Mouse (Mus musculus): ENCODE results near the gene Ctss. TPM values are rescaled to one million over a fixed set of nuclear protein-coding genes. Genes with fewer than 3 reads are reported as not detected.
"Not testable (repeated sequence)": the region's sequence is repeated elsewhere in the genome, so short reads cannot be mapped to it uniquely, and the experiment has no call there.

Ctss gene
- polyA plus RNA-seq, 1 experiment from 2014 or later: 22.4 TPM

- no peaks in the 10 kb centered on the region for H3K36me3 ChIP-seq
- no peaks in the 10 kb centered on the region for H3K27me3 ChIP-seq (replicated peaks)
- WGBS: 89% methylated on average over 10 of the region's 10 CpGs
- ATAC-seq (ENCODE audit: low FRiP score): no peak
- no peak overlapping the region for H3K27ac ChIP-seq (replicated peaks)
- H3K9ac ChIP-seq (replicated peaks): no peak overlapping the region
- H3K4me1 ChIP-seq: no peaks in the 10 kb centered on the region
- no peaks in the 10 kb centered on the region for H3K9me3 ChIP-seq (replicated peaks)
- H3K4me2 ChIP-seq: no peak overlapping the region
- no peak overlapping the region for H3K4me3 ChIP-seq (replicated peaks)
Observed at GRCm38 (mm10) chr3:95538936-95539335, 12.3 kb downstream of the Ctss start.

DNA sequence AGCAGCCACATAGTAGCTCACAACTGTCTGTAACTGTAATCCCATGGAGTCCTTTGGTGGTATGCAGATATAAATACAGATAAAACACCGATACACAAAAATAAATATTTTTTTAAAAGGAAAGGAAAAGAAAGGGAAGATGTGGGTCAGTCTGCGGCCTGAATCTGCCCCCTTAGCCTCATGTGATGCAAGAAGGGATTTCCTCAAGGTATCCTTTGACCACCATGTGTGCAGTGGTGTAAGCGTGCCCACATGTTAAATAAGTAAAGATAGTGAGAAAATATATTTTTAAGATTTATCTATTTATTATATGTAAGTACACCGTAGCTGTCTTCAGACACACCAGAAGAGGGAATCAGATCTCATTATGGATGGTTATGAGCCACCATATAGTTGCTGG lies 13.3 kb downstream of the Ctss start:
- Histone ChIP-seq H3K4me3 (replicated peaks) (no peak overlapping the region), H3K4me1 (no peaks in the 10 kb centered on the region), H3K27ac (replicated peaks) (no peak overlapping the region), H3K9ac (replicated peaks) (no peak overlapping the region), H3K36me3 (no peaks in the 10 kb centered on the region), H3K4me2 (no peak overlapping the region), H3K9me3 (replicated peaks) (no peaks in the 10 kb centered on the region), H3K27me3 (replicated peaks) (no peaks in the 10 kb centered on the region)
- ATAC-seq (ENCODE audit: low FRiP score): no peak
- WGBS: 95% methylated on average over 4 of the region's 4 CpGs

DNA sequence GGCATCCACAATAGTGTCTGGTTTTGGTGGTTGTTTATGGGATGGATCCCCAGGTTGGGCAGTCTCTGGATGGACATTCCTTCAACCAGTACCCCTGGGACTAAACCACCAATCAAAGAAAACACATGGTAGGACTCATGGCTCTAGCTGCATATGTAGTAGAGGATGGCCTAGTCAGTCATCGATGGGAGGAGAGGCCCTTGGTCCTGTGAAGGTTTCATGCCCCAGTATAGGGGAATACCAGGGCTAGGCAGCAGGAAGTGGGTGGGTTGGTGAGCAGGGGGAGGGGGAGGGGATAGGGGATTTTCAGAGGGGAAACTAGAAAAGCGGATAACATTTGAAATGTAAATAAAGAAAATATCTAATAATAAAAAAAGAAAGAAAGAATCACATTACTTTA lies 14.6 kb downstream of the Ctss start:
- not testable (repeated sequence) for H3K9me3 ChIP-seq (replicated peaks); H3K27ac ChIP-seq (replicated peaks); H3K4me3 ChIP-seq (replicated peaks); H3K27me3 ChIP-seq (replicated peaks); H3K4me1 ChIP-seq; H3K9ac ChIP-seq (replicated peaks); ATAC-seq (ENCODE audit: low FRiP score); H3K36me3 ChIP-seq; H3K4me2 ChIP-seq
- WGBS: 87% methylated on average over 2 of the region's 2 CpGs

GRCm38 (mm10) chr3:95542171-95542570 lies 15.6 kb downstream of the Ctss start:
- H3K27ac ChIP-seq (replicated peaks): no peak overlapping the region

GRCm38 (mm10) chr3:95542981-95543380 lies 16.4 kb downstream of the Ctss start:
- H3K27me3 ChIP-seq (replicated peaks): no peaks in the 10 kb centered on the region
- no peaks in the 10 kb centered on the region for H3K36me3 ChIP-seq
- WGBS: 79% methylated on average over 7 of the region's 7 CpGs
- H3K9me3 ChIP-seq (replicated peaks): no peaks in the 10 kb centered on the region
- H3K4me3 ChIP-seq (replicated peaks): no peak overlapping the region
- no peak for ATAC-seq (ENCODE audit: low FRiP score)
- H3K4me1 ChIP-seq: no peaks in the 10 kb centered on the region
- H3K27ac ChIP-seq (replicated peaks): no peak overlapping the region
- H3K9ac ChIP-seq (replicated peaks): no peak overlapping the region
- no peak overlapping the region for H3K4me2 ChIP-seq

More at GRCm38 (mm10) chr3:95542171-95542570, 15.6 kb downstream of the Ctss start:
- no peaks in the 10 kb centered on the region for H3K4me1 ChIP-seq
- H3K9me3 ChIP-seq (replicated peaks): no peaks in the 10 kb centered on the region
- ATAC-seq (ENCODE audit: low FRiP score): no peak
- H3K36me3 ChIP-seq: no peaks in the 10 kb centered on the region
- no peaks in the 10 kb centered on the region for H3K27me3 ChIP-seq (replicated peaks)
- no peak overlapping the region for H3K4me2 ChIP-seq
- no peak overlapping the region for H3K4me3 ChIP-seq (replicated peaks)
- H3K9ac ChIP-seq (replicated peaks): no peak overlapping the region

DNA sequence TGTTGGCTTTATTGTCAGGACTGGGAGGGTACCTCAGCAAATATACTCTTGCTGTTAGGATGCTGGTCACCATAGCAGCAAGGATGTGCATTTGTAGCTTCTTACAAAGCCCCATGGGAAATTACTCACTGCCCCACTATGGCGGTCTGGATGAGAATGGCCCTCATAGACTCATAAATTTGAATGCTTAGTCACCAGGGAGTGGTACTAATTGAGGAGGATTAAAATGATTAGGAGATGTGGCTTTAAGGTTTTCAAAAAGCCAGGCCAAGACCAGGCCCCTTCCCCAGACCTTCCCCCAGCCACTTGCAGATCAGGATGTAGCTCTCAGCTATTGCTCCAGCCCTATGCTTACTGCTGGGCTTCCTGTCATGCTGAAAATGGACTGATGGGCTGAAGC lies 23.6 kb downstream of the Ctss start:
- H3K27me3 ChIP-seq (replicated peaks): no peaks in the 10 kb centered on the region
- no peak for ATAC-seq (ENCODE audit: low FRiP score)
- WGBS: 38% methylated on average over 1 of the region's 1 CpGs
- no peak overlapping the region for H3K4me2 ChIP-seq
- H3K9ac ChIP-seq (replicated peaks): no peak overlapping the region
- H3K9me3 ChIP-seq (replicated peaks): no peaks in the 10 kb centered on the region
- H3K4me3 ChIP-seq (replicated peaks): no peak overlapping the region
- H3K27ac ChIP-seq (replicated peaks): no peak overlapping the region
- H3K36me3 ChIP-seq: no peaks in the 10 kb centered on the region
- H3K4me1 ChIP-seq: no peaks in the 10 kb centered on the region

DNA sequence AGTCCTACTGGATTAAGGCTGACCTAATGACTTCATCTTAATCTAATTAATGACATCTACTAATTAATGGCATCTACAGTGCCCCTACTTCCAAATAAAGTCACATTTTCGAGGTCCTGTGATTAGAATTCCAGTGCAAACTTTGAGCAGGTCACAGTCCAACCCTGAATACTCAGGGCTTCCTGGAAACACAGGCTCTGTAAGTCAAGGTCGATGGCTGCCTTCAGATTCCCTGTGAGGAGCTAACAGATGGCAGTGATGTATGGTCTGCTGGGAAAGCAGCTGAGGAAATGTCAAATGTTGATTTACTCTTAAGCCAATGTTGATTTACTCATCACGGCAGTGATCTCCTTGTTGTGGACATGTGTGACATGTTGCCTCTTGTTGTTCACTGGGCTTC lies 27.4 kb downstream of the Ctss start:
- Histone ChIP-seq H3K4me3 (replicated peaks) (no peak overlapping the region), H3K9ac (replicated peaks) (no peak overlapping the region), H3K27ac (replicated peaks) (no peak overlapping the region), H3K9me3 (replicated peaks) (no peaks in the 10 kb centered on the region), H3K27me3 (replicated peaks) (no peaks in the 10 kb centered on the region), H3K36me3 (no peaks in the 10 kb centered on the region), H3K4me2 (no peak overlapping the region), H3K4me1 (no peaks in the 10 kb centered on the region)
- no peak for ATAC-seq (ENCODE audit: low FRiP score)
- WGBS: 66% methylated on average over 3 of the region's 3 CpGs

- WGBS: 94% methylated on average over 27 of the region's 27 CpGs
Observed at GRCm38 (mm10) chr3:95559437-95559836, 32.9 kb downstream of the Ctss start, which contains the start of gene Hormad1. Gene Hormad1, plus strand, starts transcription at chr3:95559677.

GRCm38 (mm10) chr3:95560738-95561137 lies 34.2 kb downstream of the Ctss start:
- H3K4me2 ChIP-seq: no peak overlapping the region
- no peaks in the 10 kb centered on the region for H3K4me1 ChIP-seq
- WGBS: 94% methylated on average over 3 of the region's 3 CpGs
- no peaks in the 10 kb centered on the region for H3K9me3 ChIP-seq (replicated peaks)
- no peaks in the 10 kb centered on the region for H3K27me3 ChIP-seq (replicated peaks)
- no peak for ATAC-seq (ENCODE audit: low FRiP score)
- H3K36me3 ChIP-seq: no peaks in the 10 kb centered on the region
- no peak overlapping the region for H3K27ac ChIP-seq (replicated peaks)
- no peak overlapping the region for H3K4me3 ChIP-seq (replicated peaks)
- no peak overlapping the region for H3K9ac ChIP-seq (replicated peaks)

More at GRCm38 (mm10) chr3:95559437-95559836, 32.9 kb downstream of the Ctss start, which contains the start of gene Hormad1:
- Histone ChIP-seq H3K9ac (replicated peaks) (no peak within 1 kb of the TSS), H3K4me3 (replicated peaks) (no peak within 1 kb of the TSS), H3K4me1 (no peaks in the 10 kb centered on the region), H3K9me3 (replicated peaks) (no peaks in the 10 kb centered on the region), H3K27me3 (replicated peaks) (no peaks in the 10 kb centered on the region), H3K4me2 (no peak within 1 kb of the TSS), H3K27ac (replicated peaks) (no peak within 1 kb of the TSS), H3K36me3 (no peaks in the 10 kb centered on the region)
- ATAC-seq (ENCODE audit: low FRiP score): no peak

GRCm38 (mm10) chr3:95561826-95562225 lies 35.2 kb downstream of the Ctss start:
- WGBS: 68% methylated on average over 2 of the region's 2 CpGs
- no peak for ATAC-seq (ENCODE audit: low FRiP score)
- no peaks in the 10 kb centered on the region for H3K36me3 ChIP-seq
- no peak overlapping the region for H3K4me3 ChIP-seq (replicated peaks)
- H3K9ac ChIP-seq (replicated peaks): no peak overlapping the region
- H3K4me2 ChIP-seq: no peak overlapping the region
- no peaks in the 10 kb centered on the region for H3K4me1 ChIP-seq
- H3K27ac ChIP-seq (replicated peaks): no peak overlapping the region
- H3K27me3 ChIP-seq (replicated peaks): no peaks in the 10 kb centered on the region
- no peaks in the 10 kb centered on the region for H3K9me3 ChIP-seq (replicated peaks)

- Histone ChIP-seq H3K9ac (replicated peaks) (no peak overlapping the region), H3K4me2 (no peak overlapping the region), H3K4me1 (no peaks in the 10 kb centered on the region), H3K36me3 (no peaks in the 10 kb centered on the region), H3K9me3 (replicated peaks) (no peaks in the 10 kb centered on the region), H3K4me3 (replicated peaks) (no peak overlapping the region), H3K27me3 (replicated peaks) (no peaks in the 10 kb centered on the region), H3K27ac (replicated peaks) (no peak overlapping the region)
- ATAC-seq (ENCODE audit: low FRiP score): no peak
- WGBS: 92% methylated on average over 3 of the region's 3 CpGs
Observed at GRCm38 (mm10) chr3:95569585-95569984, 43.0 kb downstream of the Ctss start.

DNA sequence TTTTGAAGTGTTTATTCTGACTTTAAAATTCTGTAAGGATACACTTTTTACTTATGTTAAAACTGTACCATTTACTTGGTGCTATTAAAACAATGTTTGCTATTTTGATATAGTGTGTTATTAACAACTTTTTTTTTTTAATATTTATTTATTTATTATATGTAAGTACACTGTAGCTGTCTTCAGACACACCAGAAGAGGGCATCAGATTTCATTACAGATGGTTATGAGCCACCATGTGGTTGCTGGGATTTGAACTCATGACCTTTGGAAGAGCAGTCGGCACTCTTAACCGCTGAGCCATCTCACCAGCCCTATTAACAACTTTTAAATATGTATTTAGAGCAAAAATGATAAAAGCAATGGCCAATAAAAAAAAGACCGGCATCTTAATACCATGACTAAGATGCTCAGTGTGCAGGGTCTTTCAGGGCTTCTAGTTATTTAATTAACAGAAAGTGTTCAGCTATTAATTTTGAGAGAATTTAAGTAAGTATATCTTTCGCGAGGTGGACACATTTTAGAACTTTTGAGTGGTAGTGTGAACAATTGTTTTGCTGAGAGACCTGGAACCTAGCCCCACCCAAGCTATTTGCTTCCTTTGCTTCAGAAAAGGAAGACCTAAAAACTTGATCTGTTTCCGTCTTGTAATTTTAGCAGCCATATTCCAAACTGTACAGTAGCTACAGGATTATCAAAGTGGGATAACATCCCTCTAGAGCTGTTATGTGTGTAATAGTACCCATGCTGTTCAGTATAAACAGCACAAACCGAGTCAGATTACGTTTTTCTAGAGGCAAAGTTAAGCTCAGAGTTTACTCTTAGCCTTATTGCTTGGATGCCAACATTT lies 61.4 kb downstream of the Ctss start:
- H3K4me3 ChIP-seq (replicated peaks): peak overlapping the region; percentile 81

More for the DNA sequence above, 61.4 kb downstream of the Ctss start:
- Histone ChIP-seq H3K9ac (replicated peaks) (peak overlapping the region; percentile 23; the same call in 1 of the 2 replicates), H3K9me3 (replicated peaks) (no peaks in the 10 kb centered on the region), H3K27me3 (replicated peaks) (no peaks in the 10 kb centered on the region), H3K4me2 (peak overlapping the region; percentile 60), H3K4me1 (peaks cover 12% of the 10 kb centered on the region), H3K27ac (replicated peaks) (peak overlapping the region; percentile 72), H3K36me3 (peaks cover 8% of the 10 kb centered on the region)
- no peak; the same call in 1 of the 2 replicates for ATAC-seq (ENCODE audit: low FRiP score)
- WGBS: 52% methylated on average over 8 of the region's 8 CpGs

All from neural tube, embryonic 15.5 days (tissue).